Mouse (Mus musculus) thymus, adult 2 months (tissue): ENCODE measurements around the gene Srgap2. TPM values are rescaled to one million over a fixed set of nuclear protein-coding genes. Genes with fewer than 3 reads are reported as not detected.

Experiments used
- DNase-seq: peaks from one replicate; pipeline ENCODE4 v3.0.0; 2021
- H3K27ac ChIP-seq: fragments of 200-500 bp; 2 replicates; pipeline ENCODE4 v1.5.1; 2012; ENCODE audit warnings: low read length, control low read depth; ENCODE audit not compliant: control insufficient read depth, insufficient read depth
- H3K27me3 ChIP-seq: fragments of 200-500 bp; 2 replicates; pipeline ENCODE4 v1.6.1; 2012; ENCODE audit warnings: mild to moderate bottlenecking, low read length, moderate library complexity, mixed read lengths; ENCODE audit not compliant: control insufficient read depth, insufficient read depth
- H3K36me3 ChIP-seq: fragments of 200-500 bp; 2 replicates; pipeline ENCODE4 v1.6.1; 2012; ENCODE audit warnings: mild to moderate bottlenecking, low read length, moderate library complexity; ENCODE audit not compliant: control insufficient read depth, insufficient read depth
- H3K4me1 ChIP-seq: fragments of 200-500 bp; replicated peaks from 2 replicates; pipeline ENCODE4 v1.6.1; 2012; ENCODE audit warnings: low read length; ENCODE audit not compliant: control insufficient read depth, insufficient read depth
- H3K4me3 ChIP-seq: fragments of 200-500 bp; 2 replicates; pipeline ENCODE4 v1.5.1; 2012; ENCODE audit warnings: mild to moderate bottlenecking, low read length, control low read depth, moderate library complexity; ENCODE audit not compliant: control insufficient read depth, insufficient read depth
- CTCF ChIP-seq: fragments of 200-500 bp; IDR thresholded peaks from 2 replicates; pipeline ENCODE4 v1.5.1; 2012; ENCODE audit warnings: mild to moderate bottlenecking, control low read depth, low read length, moderate library complexity, borderline replicate concordance; ENCODE audit not compliant: control insufficient read depth, poor library complexity, insufficient read depth; ENCODE audit errors: extremely low read depth
- POLR2A ChIP-seq: fragments of 200-500 bp; IDR thresholded peaks from 2 replicates; pipeline ENCODE4 v1.6.1; 2012; ENCODE audit warnings: mild to moderate bottlenecking, low read length, control low read depth, moderate library complexity; ENCODE audit not compliant: control insufficient read depth, poor library complexity, insufficient read depth; ENCODE audit errors: extremely low read depth
- WGBS: fragments of 180-500 bp; shearing (Covaris S2); methylation state at CpG from one replicate; pipeline ENCODE4 v1.1.7; 2018; 5-methylcytosine and 5-hydroxymethylcytosine counted together
- polyA plus RNA-seq: library from polyadenylated mRNA; depleted of rRNA; stranded (reverse); fragments of >200 nt; gene quantifications from 2 replicates; pipeline ENCODE4 v1.2.3, GENCODE M21; 2012

Srgap2 gene
- polyA plus RNA-seq, 1 experiment, result 28.3 TPM

- Histone ChIP-seq H3K4me3 (no peak overlapping the region), H3K27ac (no peak overlapping the region), H3K27me3 (no peaks in the 10 kb centered on the region), H3K36me3 (no peaks in the 10 kb centered on the region), H3K4me1 (peaks cover 34% of the 10 kb centered on the region)
- no peak for TF ChIP-seq POLR2A
- TF ChIP-seq CTCF, result no peak
- DNase-seq, result peak; percentile 16
- 4% methylated on average over 1 of the region's 1 CpGs for WGBS
Measured at GRCm38 (mm10) chr1:131349993-131350510, 177.1 kb downstream of the Srgap2 start.

- Histone ChIP-seq H3K27me3 (no peaks in the 10 kb centered on the region), H3K4me1 (peaks cover 35% of the 10 kb centered on the region), H3K4me3 (no peak overlapping the region), H3K36me3 (peaks cover 6% of the 10 kb centered on the region), H3K27ac (no peak overlapping the region)
- TF ChIP-seq CTCF, result no peak
- TF ChIP-seq POLR2A, result no peak
- 90% methylated on average over 2 of the region's 2 CpGs for WGBS
- DNase-seq, result no peak
Measured at GRCm38 (mm10) chr1:131347708-131348107, 179.4 kb downstream of the Srgap2 start.

GRCm38 (mm10) chr1:131346916-131347555 lies 180.1 kb downstream of the Srgap2 start:
- no peak overlapping the region for H3K4me3 ChIP-seq
- peaks cover 35% of the 10 kb centered on the region for H3K4me1 ChIP-seq
- DNase-seq, result no peak
- no peaks in the 10 kb centered on the region for H3K27me3 ChIP-seq
- TF ChIP-seq CTCF, result no peak
- TF ChIP-seq POLR2A, result no peak
- H3K27ac ChIP-seq, result no peak overlapping the region
- 98% methylated on average over 1 of the region's 1 CpGs for WGBS
- peaks cover 6% of the 10 kb centered on the region for H3K36me3 ChIP-seq

GRCm38 (mm10) chr1:131345422-131346419 lies 181.4 kb downstream of the Srgap2 start:
- no peak for DNase-seq
- Histone ChIP-seq H3K27me3 (no peaks in the 10 kb centered on the region), H3K4me1 (peaks cover 27% of the 10 kb centered on the region), H3K36me3 (peaks cover 6% of the 10 kb centered on the region), H3K27ac (peak overlapping the region; percentile 37; the same call in 1 of the 2 replicates), H3K4me3 (no peak overlapping the region)
- TF ChIP-seq POLR2A, result no peak
- TF ChIP-seq CTCF, result no peak
- WGBS, result 82% methylated on average over 5 of the region's 5 CpGs

GRCm38 (mm10) chr1:131344691-131345090 lies 182.5 kb downstream of the Srgap2 start:
- Histone ChIP-seq H3K36me3 (peaks cover 6% of the 10 kb centered on the region), H3K4me3 (no peak overlapping the region), H3K27me3 (no peaks in the 10 kb centered on the region), H3K4me1 (peaks cover 25% of the 10 kb centered on the region), H3K27ac (no peak overlapping the region)
- no peak for TF ChIP-seq CTCF
- TF ChIP-seq POLR2A, result no peak
- no peak for DNase-seq
- WGBS, result 76% methylated on average over 2 of the region's 2 CpGs

GRCm38 (mm10) chr1:131336017-131336416 lies 191.1 kb downstream of the Srgap2 start:
- DNase-seq, result no peak
- H3K4me1 ChIP-seq, result no peaks in the 10 kb centered on the region
- no peak overlapping the region for H3K4me3 ChIP-seq
- no peak for TF ChIP-seq CTCF
- TF ChIP-seq POLR2A, result no peak
- no peaks in the 10 kb centered on the region for H3K27me3 ChIP-seq
- H3K27ac ChIP-seq, result no peak overlapping the region
- H3K36me3 ChIP-seq, result peaks cover 13% of the 10 kb centered on the region
- 90% methylated on average over 5 of the region's 5 CpGs for WGBS
